Mouse (Mus musculus) ES-E14 (cell line): ENCODE measurements around the gene Dnmt3b. TPM values are rescaled to one million over a fixed set of nuclear protein-coding genes. Genes with fewer than 3 reads are reported as not detected.

ENCODE experiments used
- DNase-seq: peaks from one replicate; pipeline ENCODE4 v3.0.0-alpha.2; 2013; ENCODE audit warnings: low read depth, low spot score
- H3K27ac ChIP-seq: 2 replicates; pipeline ENCODE4 v1.5.1; 2012; ENCODE audit warnings: low read depth, mild to moderate bottlenecking, low read length, moderate library complexity, mixed read lengths; ENCODE audit not compliant: poor library complexity, insufficient read depth, severe bottlenecking
- H3K36me3 ChIP-seq: 2 replicates; pipeline ENCODE4 v1.6.1; 2012; ENCODE audit warnings: mild to moderate bottlenecking, low read length, moderate library complexity, mixed read lengths; ENCODE audit not compliant: control insufficient read depth, poor library complexity, insufficient read depth, severe bottlenecking
- H3K4me1 ChIP-seq, 2 experiments: fragments of 150-350 bp in 1 of 2; sonication (generic) in 1 of 2; 2 replicates each; pipeline ENCODE4 v1.6.1; 2012; ENCODE audit warnings: low read length in 2 of 2, mild to moderate bottlenecking in 1 of 2, mixed read lengths in 1 of 2; ENCODE audit not compliant: control insufficient read depth in 2 of 2, insufficient read depth in 2 of 2, poor library complexity in 1 of 2
- H3K4me3 ChIP-seq, 2 experiments: fragments of 150-350 bp in 1 of 2; sonication (generic) in 1 of 2; 2 replicates each; pipeline ENCODE4 v1.5.1; 2012; ENCODE audit warnings: low read length in 2 of 2, low read depth in 1 of 2, mild to moderate bottlenecking in 1 of 2, mixed read lengths in 1 of 2; ENCODE audit not compliant: insufficient read depth in 1 of 2, poor library complexity in 1 of 2, severe bottlenecking in 1 of 2
- H3K9ac ChIP-seq: 2 replicates; pipeline ENCODE4 v1.6.1; 2012; ENCODE audit warnings: low read depth, mild to moderate bottlenecking, low read length, mixed read lengths; ENCODE audit not compliant: poor library complexity, insufficient read depth, severe bottlenecking
- H3K9me3 ChIP-seq: fragments of 150-350 bp; sonication (generic); 2 replicates; pipeline ENCODE4 v1.6.1; 2012; ENCODE audit warnings: low read depth, mild to moderate bottlenecking, low read length; ENCODE audit not compliant: control insufficient read depth, insufficient read depth
- CHD2 ChIP-seq: IDR thresholded peaks from 2 replicates; pipeline ENCODE4 v1.6.1; 2014; ENCODE audit warnings: mild to moderate bottlenecking, low read depth, low read length, inconsistent platforms
- HCFC1 ChIP-seq: IDR thresholded peaks from 2 replicates; pipeline ENCODE4 v1.6.1; 2012; ENCODE audit warnings: low read length, inconsistent platforms, borderline replicate concordance; ENCODE audit not compliant: insufficient read depth
- MAFK ChIP-seq: IDR thresholded peaks from 2 replicates; pipeline ENCODE4 v1.6.1; 2014; ENCODE audit warnings: mild to moderate bottlenecking, low read depth, low read length, inconsistent platforms; ENCODE audit not compliant: insufficient read depth
- ZC3H11A ChIP-seq: IDR thresholded peaks from 2 replicates; pipeline ENCODE4 v1.6.1; 2012; ENCODE audit warnings: low read depth, mild to moderate bottlenecking, inconsistent platforms, low read length, borderline replicate concordance
- ZNF384 ChIP-seq: IDR thresholded peaks from 2 replicates; pipeline ENCODE4 v1.6.1; 2012; ENCODE audit warnings: low read depth, low read length, inconsistent platforms
- in situ Hi-C, 2 experiments: fragments of 600-800 bp; cut with MboI; formaldehyde crosslinking; loops; one replicate each; pipeline ENCODE4 v1.15.1; 2025; ENCODE audit warnings: low sequenced_read_pairs in 2 of 2, inconsistent platforms in 1 of 2; ENCODE audit not compliant: unreplicated experiment in 2 of 2
- total RNA-seq: library from RNA; depleted of rRNA; stranded (reverse); fragments of 300-350 nt; gene quantifications from 2 replicates; pipeline ENCODE4 v1.2.3, GENCODE M21; 2012

Gene Dnmt3b
- total RNA-seq, 1 experiment = 136 TPM

DNA sequence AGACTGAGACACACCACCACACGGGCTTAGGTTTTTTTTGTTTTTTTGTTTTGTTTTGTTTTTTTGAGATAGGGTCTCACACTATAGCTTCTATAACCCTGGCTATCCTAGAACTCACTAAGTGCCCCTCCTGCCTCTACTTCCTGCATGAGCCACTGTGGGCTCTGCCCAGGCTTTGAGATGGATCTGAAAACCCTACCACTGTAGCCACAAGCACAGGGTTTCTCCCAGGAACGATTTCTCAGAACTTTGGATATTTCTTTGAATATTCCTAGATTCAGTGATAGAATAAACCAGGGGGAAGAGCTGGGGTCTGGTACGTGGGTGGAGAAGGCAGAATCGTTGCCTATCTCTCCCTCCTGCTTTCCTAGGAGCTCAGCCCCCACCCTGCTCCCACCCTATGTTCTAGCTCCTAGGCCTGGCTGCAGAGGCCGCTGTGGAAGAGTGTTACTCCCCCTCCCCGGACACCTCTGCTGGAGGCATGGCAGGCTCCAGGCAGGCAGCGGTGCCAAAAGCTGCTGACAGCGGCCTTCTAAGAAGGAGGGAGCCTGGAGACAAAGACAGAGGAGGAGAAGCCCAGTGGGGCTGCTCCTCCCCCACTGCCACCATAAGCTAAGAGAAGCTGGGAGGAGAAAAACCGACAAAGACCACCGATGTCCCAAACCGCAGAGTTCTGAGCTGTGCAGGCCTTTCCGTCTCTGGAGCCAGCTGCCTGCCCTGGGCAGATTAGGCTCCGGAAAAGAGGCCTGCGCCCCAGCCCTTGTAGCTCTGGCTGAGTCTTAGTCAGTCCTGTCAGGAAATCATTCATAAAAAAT lies 38.6 kb upstream of the Dnmt3b start:
- Histone ChIP-seq H3K4me1 (peaks cover 0 to 24% of the 10 kb centered on the region in 2 experiments; a peak in 2 of 4 replicates), H3K9ac (peak overlapping the region; percentile 59; the same call in 1 of the 2 replicates), H3K36me3 (no peaks in the 10 kb centered on the region), H3K9me3 (no peaks in the 10 kb centered on the region), H3K27ac (peak overlapping the region; percentile 79), H3K4me3 (peak overlapping the region in 1 of 2 experiments; percentile 24; a peak in 1 of 4 replicates)
- TF ChIP-seq HCFC1 (no peak), ZNF384 (no peak), MAFK (no peak), CHD2 (no peak), ZC3H11A (no peak)
- in situ Hi-C loops = no loop called here
- DNase-seq = no peak

DNA sequence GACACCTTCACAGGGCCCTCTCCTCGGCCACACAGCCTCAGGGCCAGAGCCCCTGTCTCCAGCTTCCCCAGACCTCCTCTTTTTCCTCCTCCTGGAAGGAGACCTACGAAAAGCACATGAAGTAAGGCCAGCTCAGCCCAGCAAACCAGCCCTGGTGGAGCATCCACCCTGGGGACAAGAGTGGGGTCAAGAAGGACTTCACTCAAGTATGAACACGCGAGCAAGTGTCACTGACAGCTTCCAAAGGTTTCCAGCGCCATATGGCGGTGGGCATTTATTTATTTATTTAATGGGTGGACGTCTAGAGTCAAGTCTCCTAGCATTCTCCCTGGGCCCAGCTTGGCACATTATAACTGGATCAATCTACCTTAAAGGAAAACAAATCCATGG lies 38.0 kb upstream of the Dnmt3b start:
- H3K4me1 ChIP-seq = peaks cover 0 to 24% of the 10 kb centered on the region in 2 experiments; a peak in 2 of 4 replicates
- in situ Hi-C loops = no loop called here
- H3K9me3 ChIP-seq = no peaks in the 10 kb centered on the region
- H3K36me3 ChIP-seq = no peaks in the 10 kb centered on the region
- DNase-seq = no peak
- H3K9ac ChIP-seq = peak overlapping the region; percentile 59; the same call in 1 of the 2 replicates
- no peak for TF ChIP-seq ZC3H11A
- TF ChIP-seq HCFC1 = no peak
- TF ChIP-seq CHD2 = no peak
- no peak for TF ChIP-seq ZNF384
- no peak for TF ChIP-seq MAFK
- H3K4me3 ChIP-seq = 0 out of 4 replicates have a peak overlapping the region, but pooled peaks of 1 of the 2 experiments have one; percentile 24
- peak overlapping the region; percentile 79; the same call in 1 of the 2 replicates for H3K27ac ChIP-seq

DNA sequence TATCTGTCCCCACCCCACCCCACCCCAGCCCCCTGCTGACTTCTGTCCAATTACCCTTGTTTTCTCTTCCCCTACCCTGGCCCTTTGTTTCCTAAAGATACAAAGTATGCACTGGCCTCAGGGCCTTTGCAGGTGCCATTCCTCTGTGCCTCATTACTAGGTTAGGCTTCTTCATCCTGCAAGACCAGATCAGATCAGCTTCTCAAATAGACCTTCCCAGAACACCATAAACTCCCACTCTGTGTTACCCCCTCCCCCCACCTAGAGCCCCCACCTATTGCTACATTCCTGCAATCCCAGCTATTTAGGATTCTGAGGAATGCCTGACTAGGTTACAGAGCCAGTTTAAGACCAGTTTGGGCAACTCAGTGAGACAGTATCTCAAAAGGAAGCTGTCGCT lies 37.5 kb upstream of the Dnmt3b start:
- H3K9me3 ChIP-seq = no peaks in the 10 kb centered on the region
- in situ Hi-C loops = no loop called here
- DNase-seq = peak; percentile 62

DNA sequence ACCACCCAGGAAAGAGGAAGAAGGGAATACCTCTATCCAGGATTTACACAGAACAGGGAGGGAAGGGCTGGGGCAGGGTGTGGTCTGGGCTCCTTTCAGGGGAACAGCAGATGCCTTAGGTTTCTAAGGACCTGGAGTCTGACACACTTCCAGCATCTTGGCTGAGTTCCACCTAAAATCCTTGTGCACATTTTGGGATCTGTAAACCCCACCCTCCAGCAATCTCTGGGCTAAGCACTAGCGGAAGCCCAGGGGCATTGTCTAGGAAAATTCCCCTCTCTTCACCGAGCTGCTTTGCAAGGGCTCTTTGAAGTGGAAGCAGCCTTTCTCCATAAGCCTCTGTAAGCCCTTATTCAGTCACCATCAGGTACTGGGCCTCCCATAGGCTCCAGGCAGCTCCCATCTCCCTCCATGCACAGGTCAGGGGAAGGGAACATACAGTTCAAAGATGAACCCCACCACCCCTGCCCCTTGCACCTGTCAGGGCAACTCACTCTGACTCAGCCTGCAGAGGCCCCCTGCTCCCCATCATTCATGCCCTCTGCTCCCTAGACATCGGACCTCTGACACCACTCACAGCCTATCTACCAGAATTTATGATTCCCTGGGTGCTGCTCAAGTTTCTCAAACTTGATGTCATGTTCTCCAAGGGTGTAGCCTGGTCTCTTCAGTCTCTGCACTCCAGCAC lies 36.5 kb upstream of the Dnmt3b start:
- in situ Hi-C loops = no loop called here
- no peak overlapping the region; the same call in 1 of the 2 replicates for H3K9ac ChIP-seq
- DNase-seq = peak; percentile 74

More for the DNA sequence above, 37.5 kb upstream of the Dnmt3b start:
- Histone ChIP-seq H3K4me1 (peaks cover 0 to 24% of the 10 kb centered on the region in 2 experiments; a peak in 2 of 4 replicates), H3K36me3 (no peaks in the 10 kb centered on the region), H3K27ac (peak overlapping the region; percentile 57; the same call in 1 of the 2 replicates), H3K4me3 (no peak overlapping the region), H3K9ac (no peak overlapping the region)
- TF ChIP-seq HCFC1 (no peak), CHD2 (0 out of 2 replicates have a peak, but pooled peaks have one; percentile 26), ZNF384 (no peak), MAFK (no peak), ZC3H11A (no peak)

More for the DNA sequence above, 36.5 kb upstream of the Dnmt3b start:
- Histone ChIP-seq H3K4me3 (no peak overlapping the region), H3K4me1 (peaks cover 0 to 20% of the 10 kb centered on the region in 2 experiments; a peak in 2 of 4 replicates), H3K36me3 (no peaks in the 10 kb centered on the region), H3K27ac (peak overlapping the region; percentile 72; the same call in 1 of the 2 replicates), H3K9me3 (no peaks in the 10 kb centered on the region)
- TF ChIP-seq CHD2 = no peak
- TF ChIP-seq ZC3H11A = no peak
- no peak for TF ChIP-seq HCFC1
- TF ChIP-seq ZNF384 = no peak
- TF ChIP-seq MAFK = no peak
